Mouse (Mus musculus): ENCODE data around the gene Egfl6.
"Not testable (repeated sequence)": the region's sequence is repeated elsewhere in the genome, so short reads cannot be mapped to it uniquely, and the experiment has no call there.

Egfl6 gene

DNA sequence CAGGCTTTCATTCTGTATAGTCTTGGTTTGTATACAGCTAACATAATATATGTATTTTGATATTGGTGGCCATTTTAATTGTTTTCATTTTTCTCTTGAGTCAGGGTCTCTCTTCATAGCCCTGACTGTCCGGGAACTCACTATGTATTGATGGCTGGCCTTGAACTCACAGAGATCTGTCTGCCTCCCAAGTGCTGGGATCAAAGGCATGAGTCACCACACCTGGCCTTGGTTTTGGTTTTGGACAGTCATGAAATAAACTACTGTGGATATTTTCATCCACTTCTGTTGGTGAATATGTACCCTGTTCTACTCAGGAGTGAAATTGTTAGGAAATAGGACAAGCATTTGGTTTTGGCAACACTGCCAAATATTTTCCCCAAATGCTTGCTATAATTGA, 68.9 kb downstream of the Egfl6 start:
- DNase-seq (ENCODE audit: low spot score): no peak

DNA sequence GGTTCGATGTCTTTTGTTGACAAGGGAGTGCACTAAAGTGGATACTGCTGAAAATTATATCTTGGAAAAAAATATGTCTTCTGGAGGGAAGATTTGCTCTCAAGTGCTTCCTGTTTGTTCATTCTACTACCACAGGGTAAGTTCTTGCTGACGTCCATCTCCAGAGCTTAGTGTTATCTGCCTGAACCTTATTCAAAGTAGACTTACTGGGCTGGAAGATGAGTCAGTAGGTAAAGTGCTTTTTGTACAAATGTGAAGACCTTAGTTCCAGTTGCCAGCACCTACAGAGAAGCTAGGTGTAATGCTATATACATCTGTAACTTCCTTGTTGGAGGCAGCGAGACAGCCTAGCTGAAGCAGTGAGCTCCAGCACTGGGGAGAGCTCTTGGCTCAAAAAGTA, 69.6 kb downstream of the Egfl6 start:
- no peak for DNase-seq (ENCODE audit: low spot score)

DNA sequence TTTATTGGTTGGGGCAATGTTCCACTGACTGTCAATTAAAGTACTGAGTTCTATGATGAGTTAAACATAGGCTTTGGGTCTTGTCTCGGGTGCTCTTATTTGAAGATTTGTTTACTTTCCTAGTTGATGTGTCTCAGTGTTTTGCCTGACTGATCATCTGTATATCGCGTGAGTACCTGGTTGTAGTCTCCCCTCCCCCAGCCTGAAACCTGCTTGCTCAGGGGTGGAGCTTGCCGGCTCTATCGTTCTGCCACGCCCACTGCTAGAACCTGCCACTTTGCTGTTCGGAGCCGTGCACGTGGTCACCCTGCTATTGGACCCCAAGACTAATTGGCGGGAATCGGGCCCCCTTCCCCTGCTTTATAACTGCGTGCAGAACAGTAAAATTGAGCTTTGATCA, 71.5 kb downstream of the Egfl6 start:
- not testable (repeated sequence) for DNase-seq (ENCODE audit: low spot score)

DNA sequence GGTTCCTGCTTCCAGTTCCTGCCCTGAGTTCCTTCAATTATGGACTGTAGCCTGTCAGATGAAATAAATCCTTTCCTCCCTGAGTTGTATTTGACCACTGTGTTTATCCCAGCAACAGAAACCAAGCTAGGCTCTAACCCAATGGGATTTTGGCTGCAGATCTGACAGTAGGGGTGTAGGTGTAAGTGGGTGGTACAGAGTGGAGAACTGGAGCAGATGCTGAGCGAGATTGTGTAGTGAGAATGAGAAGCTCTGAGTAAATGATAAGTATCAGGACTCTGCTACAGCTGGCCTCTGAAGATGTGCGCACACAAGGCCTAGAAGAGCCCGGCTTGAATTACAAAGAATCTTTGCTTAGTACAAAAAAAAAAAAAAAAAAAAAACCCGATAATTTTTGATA, 73.4 kb downstream of the Egfl6 start:
- DNase-seq (ENCODE audit: low spot score): no peak

DNA sequence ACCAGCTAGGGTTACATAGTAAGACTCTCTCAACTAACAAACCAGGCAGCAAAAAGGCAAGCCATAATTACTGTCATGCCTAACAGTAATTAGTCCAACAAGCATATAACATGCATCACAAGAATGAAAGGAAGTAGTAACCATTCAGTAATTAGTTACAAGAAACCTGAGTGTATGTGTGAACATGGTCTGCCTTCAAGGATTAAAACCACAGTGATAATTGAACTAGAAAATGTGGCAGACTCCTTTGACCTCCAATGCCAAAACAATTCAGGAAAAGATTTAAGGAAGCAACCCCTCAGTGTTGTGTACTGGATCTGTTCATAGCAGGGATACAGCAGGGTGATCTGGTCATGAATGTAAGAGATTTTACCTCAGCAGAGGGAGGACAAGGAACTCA, 74.4 kb downstream of the Egfl6 start:
- no peak for DNase-seq (ENCODE audit: low spot score)

DNA sequence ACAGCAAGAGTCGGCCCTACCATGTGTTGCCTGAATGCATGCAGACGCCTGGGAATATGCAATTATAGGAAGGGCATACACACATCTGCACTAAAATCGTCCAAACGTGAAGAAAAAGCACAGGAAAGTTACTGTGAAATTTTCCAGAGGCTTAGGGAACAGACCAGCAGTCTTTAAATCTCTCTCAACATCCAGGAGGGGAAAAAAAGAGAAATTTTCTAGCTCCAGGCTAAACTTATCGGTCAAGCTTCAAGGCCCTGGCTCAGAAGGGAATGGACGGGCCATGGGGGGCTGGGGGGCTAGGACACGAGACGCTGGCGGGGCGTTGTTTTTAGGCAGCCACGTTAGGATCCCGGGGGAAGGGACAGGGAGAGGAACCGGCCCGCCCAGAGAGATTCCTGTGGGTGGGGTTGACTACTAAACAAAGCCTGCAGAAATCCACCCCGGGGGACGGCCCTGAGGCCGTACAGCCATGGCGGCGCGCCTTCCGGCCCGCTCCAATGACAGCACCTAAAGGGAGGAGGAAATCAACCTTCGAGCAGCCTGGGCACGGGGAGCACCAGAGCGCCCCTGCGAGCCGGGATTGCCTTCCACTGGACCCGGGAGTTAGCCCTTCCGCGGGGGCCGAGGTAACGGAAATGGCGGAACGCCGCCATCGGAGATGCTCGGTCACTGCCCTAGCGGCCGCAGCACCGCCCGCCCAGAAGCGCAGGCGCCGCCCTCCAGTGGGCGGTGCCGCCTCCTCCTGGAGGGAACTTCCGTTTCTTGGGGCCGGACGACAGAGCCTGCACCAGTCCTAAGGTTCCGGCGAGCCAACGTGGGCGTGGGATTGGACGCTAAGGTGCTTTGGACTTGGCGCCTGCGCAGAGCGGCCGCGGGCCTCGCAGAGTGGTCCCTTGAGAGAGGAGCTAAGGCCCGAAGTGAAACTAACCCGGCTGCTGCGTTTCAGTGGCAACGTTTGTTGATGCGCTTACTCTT, 75.5 kb downstream of the Egfl6 start:
- DNase-seq (ENCODE audit: low spot score): peak; percentile 64

DNA sequence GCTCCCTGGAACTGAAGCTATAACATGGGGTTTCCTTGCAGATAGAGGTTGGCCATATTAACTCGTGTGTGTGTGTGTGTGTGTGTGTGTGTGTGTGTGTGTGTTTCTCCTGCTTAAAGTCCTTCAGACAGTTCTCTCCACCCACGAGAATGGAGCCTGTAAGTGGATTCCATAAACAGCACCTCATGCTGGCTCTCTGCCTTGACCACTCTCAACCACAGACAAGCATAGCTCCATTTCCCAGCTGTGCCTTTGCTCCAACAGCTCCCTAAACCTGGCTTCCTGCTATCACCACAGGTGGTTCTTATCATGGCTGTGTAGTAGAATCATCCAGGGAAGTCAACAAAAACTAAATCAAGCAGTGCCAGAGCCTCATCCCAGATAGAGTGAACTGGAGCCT, 81.1 kb downstream of the Egfl6 start:
- DNase-seq (ENCODE audit: low spot score): no peak

DNA sequence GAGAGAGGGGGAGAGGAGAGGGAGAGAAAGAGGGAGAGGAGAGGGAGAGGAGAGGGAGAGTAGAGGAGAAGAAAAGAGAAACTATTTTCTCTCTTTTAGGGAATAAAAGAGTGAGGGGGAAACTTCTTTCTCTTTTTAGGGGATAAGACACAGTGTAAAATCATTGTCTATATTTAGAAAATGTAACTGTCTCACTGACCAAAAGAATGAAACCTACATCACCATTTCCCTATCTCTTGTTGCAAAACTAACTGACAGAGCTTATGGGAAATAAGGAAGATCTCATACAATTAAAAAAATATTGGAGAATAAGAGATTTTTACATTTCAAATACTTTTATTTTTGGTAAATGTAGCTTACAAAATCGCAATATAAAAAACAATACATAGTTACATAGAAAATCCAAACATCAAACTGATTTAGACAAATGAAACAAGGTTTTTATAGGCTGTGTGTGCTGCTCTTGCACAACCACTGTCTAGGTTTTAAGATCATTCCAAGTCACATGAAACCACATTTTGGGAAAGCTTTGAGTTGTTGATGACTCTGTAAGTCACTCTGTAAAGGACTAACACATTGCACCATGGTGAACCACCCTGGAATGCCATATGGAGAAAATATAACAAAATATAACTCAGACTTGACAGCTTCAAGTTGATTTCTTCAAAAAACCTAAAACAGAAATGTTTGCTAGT, 85.9 kb downstream of the Egfl6 start:
- no peak for DNase-seq (ENCODE audit: low spot score)

DNA sequence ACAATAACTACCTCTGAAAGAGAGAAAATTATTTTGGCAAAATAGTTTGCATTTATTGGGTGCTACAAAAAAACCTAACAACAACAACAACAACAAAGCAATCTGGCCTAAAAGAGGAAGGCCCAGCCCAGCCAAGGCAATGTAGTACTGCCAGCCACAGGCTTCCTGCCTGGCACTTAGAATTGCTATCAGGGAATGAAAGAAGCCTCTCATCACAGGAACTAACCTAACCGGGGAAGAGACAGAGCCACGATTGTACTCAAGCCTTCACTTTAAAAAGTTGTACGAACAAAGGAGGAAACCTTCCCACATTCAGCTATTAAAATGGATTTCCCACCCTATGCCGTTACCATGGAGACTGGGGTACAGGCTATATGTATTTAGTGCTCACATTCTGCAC, 87.7 kb downstream of the Egfl6 start:
- no peak for DNase-seq (ENCODE audit: low spot score)

DNA sequence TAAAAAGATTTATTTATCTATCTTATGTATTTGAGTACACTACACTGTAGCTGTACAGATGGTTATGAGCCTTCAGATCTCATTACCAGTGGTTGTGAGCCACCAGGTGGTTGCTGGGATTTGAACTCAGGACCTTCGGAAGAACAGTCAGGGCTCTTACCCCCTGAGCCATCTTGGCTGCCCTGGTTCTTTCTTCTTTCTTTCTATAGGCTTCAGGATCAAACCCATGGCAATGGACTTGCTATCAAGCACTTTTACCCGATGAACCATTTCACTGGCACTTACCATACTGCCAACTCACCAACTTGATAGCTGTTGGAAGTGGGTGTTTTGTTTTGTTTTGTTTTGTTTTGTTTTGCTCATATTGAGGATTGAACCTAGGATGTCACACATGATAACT, 90.5 kb downstream of the Egfl6 start:
- DNase-seq (ENCODE audit: low spot score): no peak

DNA sequence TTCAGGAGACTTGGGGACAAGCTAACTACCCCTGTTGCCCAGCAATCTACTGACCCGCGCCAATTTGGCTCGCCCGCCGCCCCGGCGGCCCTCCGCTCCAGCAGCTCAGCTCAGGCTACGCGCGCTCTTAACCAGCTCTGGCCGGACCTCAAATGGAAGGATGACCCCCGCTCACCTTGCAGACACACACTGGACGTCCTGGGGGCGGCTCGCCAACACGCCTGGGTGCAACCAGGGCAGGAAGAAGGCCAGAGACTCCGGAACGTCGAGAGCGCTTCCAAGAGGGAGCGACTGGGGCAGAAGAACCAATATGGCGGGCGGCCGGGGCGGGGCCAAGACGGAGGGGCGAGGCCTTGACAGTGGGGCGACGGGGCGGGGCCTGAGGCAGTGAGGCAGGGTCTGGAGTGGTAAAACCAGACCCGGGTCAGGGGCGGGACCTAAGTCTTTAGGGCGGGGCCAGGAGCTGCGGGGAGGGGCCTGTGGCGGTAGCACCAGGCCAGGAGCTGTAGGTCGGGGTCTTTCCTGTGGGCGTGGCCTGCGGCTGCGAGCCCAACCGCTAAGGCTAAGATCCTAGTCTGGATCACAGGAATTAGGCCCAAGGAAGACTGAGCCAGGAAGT, 106.0 kb downstream of the Egfl6 start, which contains the start of gene Rab9:
TSS of gene Rab9 (minus strand) at position 503 of the 619 bp plus-strand sequence.
- DNase-seq (ENCODE audit: low spot score): peak; percentile 64

DNA sequence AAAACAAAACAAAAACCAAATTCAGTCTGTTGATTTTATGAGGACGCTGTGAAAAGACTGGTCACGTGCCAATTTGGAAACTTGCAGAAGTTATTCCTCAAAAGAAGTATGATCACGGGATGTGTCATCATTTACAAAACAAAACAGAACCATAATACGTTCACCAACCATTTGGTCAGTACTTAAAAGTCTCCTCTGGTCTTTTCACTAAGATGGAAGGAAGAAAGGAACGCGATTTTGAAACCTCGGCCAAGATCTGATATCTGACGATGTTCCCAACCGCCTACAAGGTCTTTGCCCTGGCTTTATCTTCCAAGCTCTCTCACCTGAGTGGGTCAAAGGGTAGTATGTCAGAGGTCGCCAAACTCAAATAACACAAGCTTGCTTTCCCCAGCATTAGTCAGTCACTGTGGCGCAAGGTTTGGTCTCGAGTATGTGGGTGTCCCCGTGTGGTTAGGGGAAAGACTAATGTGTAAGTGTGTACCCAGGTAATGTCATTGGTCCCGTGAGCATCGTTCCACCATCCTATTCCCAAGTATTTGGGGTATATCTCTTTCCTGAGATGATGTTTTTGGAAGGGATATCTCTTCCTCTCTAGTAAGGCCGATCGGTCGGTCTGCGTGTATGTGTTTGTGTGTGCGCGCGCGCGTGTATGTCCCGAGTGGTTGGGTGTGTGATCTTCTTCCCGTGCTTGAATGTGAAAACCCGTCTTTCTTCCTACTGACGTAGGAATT, 106.7 kb downstream of the Egfl6 start:
- no peak for DNase-seq (ENCODE audit: low spot score)

DNA sequence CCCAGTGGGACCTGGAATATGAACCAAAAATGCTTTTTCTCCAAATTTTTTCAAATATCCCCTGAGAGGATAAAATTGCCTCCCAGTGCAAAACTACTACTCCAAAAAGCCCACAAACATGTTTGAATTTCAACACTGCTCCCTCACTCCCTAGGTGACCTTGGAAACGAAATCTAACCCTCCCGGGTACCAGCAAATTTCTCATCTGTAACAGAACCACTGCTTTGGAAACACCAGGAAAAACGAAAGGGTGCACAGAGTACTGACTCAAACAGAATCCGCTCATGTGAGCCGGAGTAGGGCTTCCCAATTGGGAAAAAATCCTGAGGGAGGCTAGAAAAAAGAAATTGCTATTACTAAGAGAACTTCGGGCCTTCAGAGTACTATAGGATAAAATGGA, 108.1 kb downstream of the Egfl6 start:
- DNase-seq (ENCODE audit: low spot score): no peak
